Mouse (Mus musculus) heart, postnatal 0 days (tissue): ENCODE measurements around the gene Ddx56.

ENCODE experiments used
- CTCF ChIP-seq: IDR thresholded peaks from 2 replicates; pipeline ENCODE4 v1.5.1; 2016; ENCODE audit warnings: antibody characterized with exemption, control low read depth, low read depth
- EP300 ChIP-seq: IDR thresholded peaks from 2 replicates; pipeline ENCODE4 v1.6.1; 2016; ENCODE audit warnings: antibody characterized with exemption, low read depth

GRCm38 (mm10) chr11:6224541-6225229 lies 42.9 kb downstream of the Ddx56 start:
- TF ChIP-seq EP300 (no peak), CTCF (no peak)
